Mouse (Mus musculus) erythroblast, embryonic 14.5 days (primary cell): ENCODE results near the gene Tulp2. TPM values are rescaled to one million over a fixed set of nuclear protein-coding genes. Genes with fewer than 3 reads are reported as not detected.

ENCODE experiments used
- H3K27me3 ChIP-seq: 2 replicates; pipeline ENCODE4 v1.6.1; 2012; ENCODE audit warnings: inconsistent platforms; ENCODE audit not compliant: control insufficient read depth
- H3K36me3 ChIP-seq: 2 replicates; pipeline ENCODE4 v1.6.1; 2012; ENCODE audit warnings: mild to moderate bottlenecking, inconsistent platforms; ENCODE audit not compliant: control insufficient read depth
- H3K4me1 ChIP-seq: 2 replicates; pipeline ENCODE4 v1.6.1; 2012; ENCODE audit warnings: inconsistent platforms; ENCODE audit not compliant: control insufficient read depth
- H3K4me3 ChIP-seq: replicated peaks from 2 replicates; pipeline ENCODE3; 2012; ENCODE audit warnings: moderate library complexity, mild to moderate bottlenecking, inconsistent platforms
- H3K9me3 ChIP-seq: 2 replicates; pipeline ENCODE4 v1.6.1; 2012; ENCODE audit warnings: low read length, inconsistent platforms, mixed read lengths; ENCODE audit not compliant: control insufficient read depth
- GATA1 ChIP-seq: IDR thresholded peaks from 2 replicates; pipeline ENCODE4 v1.6.1; 2012; ENCODE audit warnings: low read length, inconsistent platforms, mixed read lengths
- TAL1 ChIP-seq: IDR thresholded peaks from 3 replicates; pipeline ENCODE4 v1.6.1; 2012; ENCODE audit warnings: low read length, inconsistent platforms, mixed read lengths
- polyA plus RNA-seq: library from polyadenylated mRNA; stranded (reverse); fragments of >175 nt; gene quantifications from 2 replicates; pipeline ENCODE4 v1.2.3, GENCODE M21; 2012

The Tulp2 gene
- polyA plus RNA-seq, 1 experiment: 0.08 TPM

GRCm38 (mm10) chr7:45446589-45446988 is 35.1 kb upstream of the Tulp2 start:
- no peaks in the 10 kb centered on the region for H3K36me3 ChIP-seq
- no peaks in the 10 kb centered on the region for H3K9me3 ChIP-seq

DNA sequence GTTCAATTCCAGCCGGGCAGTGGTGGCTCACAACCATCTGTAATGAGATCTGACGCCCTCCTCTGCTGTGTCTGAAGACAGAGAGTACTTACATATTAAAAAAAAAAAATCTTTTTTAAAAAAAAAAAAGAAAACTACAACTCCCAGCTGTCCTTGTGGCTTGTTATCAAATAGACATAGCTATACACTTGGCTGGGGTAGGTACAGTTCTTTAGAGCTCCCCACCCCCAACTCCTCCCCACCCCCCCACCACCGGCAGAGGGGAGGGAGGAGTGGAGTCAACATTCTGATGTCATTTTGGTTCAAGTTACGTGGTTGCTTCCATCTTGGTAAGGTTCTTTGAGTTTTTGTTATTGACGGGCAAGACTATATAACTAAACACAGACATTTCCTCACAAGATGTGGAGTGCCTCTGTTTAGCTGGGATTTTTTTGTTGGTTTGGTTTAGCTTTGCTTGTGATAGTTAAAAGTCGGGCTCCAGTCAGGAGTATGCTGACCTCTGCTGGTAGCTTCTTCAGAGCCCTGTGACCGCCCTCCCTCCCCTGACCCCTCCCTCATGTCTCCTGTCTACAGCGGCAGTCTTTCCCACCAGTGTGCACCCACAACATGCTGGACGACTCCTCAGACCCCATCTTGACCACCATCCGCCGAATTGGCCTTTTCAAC is 34.2 kb upstream of the Tulp2 start:
- Histone ChIP-seq H3K36me3 (no peaks in the 10 kb centered on the region), H3K27me3 (no peaks in the 10 kb centered on the region), H3K9me3 (no peaks in the 10 kb centered on the region), H3K4me3 (peak overlapping the region; percentile 44), H3K4me1 (peaks cover 30% of the 10 kb centered on the region)
- TF ChIP-seq TAL1: no peak
- no peak for TF ChIP-seq GATA1

More at GRCm38 (mm10) chr7:45446589-45446988, 35.1 kb upstream of the Tulp2 start:
- no peak overlapping the region for H3K4me3 ChIP-seq
- no peak for TF ChIP-seq GATA1
- TF ChIP-seq TAL1: no peak
- no peaks in the 10 kb centered on the region for H3K27me3 ChIP-seq
- H3K4me1 ChIP-seq: peaks cover 23% of the 10 kb centered on the region

DNA sequence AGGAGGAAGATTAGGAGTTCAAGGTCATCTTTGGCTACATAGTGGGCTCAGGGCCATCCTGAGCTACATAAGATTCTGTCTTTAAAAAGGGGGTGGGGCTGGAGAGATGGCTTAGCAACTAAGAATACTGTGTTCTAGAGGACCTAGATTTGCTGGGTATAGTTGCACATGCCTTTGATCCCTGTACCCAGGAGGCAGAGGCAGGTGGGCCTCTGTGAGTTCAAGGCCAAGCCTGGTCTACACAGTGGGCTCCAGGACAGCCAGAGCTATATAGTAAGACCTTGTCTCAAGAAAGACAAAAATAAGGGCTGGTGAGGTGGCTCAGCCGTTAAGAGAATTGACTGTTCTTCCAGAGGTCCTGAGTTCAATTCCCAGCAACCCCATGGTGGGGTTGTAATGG is 31.7 kb upstream of the Tulp2 start:
- Histone ChIP-seq H3K36me3 (peaks cover 8% of the 10 kb centered on the region), H3K4me3 (no peak overlapping the region), H3K27me3 (no peaks in the 10 kb centered on the region; the same call in 1 of the 2 replicates), H3K9me3 (no peaks in the 10 kb centered on the region), H3K4me1 (peaks cover 34% of the 10 kb centered on the region)
- no peak for TF ChIP-seq GATA1
- no peak for TF ChIP-seq TAL1

DNA sequence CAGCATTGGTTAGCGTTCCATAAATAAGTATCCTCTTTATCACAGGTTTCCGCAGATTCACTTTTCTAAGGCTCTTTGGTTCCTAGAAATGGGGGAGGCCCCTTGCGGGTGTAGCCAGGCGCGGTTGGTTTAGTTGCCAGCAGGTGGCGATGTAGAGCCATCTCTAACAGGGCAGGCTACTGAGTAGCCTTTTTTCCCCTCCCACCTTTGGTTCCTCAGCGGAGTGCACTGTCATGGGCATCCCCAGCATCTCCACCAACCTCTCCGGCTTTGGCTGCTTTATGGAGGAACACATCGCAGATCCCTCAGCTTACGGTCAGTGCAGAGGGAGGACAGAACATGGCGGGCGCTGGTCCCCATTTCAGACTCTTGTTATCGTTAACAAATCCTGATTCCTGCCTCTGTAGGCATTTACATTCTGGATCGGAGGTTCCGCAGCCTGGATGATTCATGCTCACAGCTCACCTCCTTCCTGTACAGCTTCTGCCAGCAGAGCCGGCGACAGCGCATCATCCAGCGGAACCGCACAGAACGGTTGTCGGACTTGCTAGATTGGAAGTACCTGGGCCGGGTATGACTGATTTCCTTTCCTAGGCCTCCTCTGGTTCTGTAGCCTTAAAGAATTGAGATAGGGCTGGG is 30.2 kb upstream of the Tulp2 start:
- Histone ChIP-seq H3K9me3 (no peaks in the 10 kb centered on the region), H3K36me3 (peaks cover 17% of the 10 kb centered on the region), H3K4me3 (peak overlapping the region; percentile 6), H3K27me3 (no peaks in the 10 kb centered on the region; the same call in 1 of the 2 replicates), H3K4me1 (peaks cover 40% of the 10 kb centered on the region)
- TF ChIP-seq GATA1 (no peak), TAL1 (no peak)

- H3K9me3 ChIP-seq: no peaks in the 10 kb centered on the region
- H3K4me3 ChIP-seq: no peak overlapping the region
- peaks cover 45% of the 10 kb centered on the region for H3K36me3 ChIP-seq
- no peaks in the 10 kb centered on the region; the same call in 1 of the 2 replicates for H3K27me3 ChIP-seq
- TF ChIP-seq TAL1: no peak
- TF ChIP-seq GATA1: no peak
- H3K4me1 ChIP-seq: peaks cover 47% of the 10 kb centered on the region
Measured at GRCm38 (mm10) chr7:45454971-45455370, 26.7 kb upstream of the Tulp2 start.

GRCm38 (mm10) chr7:45455932-45456696 is 25.6 kb upstream of the Tulp2 start:
- peaks cover 53% of the 10 kb centered on the region for H3K36me3 ChIP-seq
- H3K9me3 ChIP-seq: no peaks in the 10 kb centered on the region
- peak overlapping the region; percentile 15 for H3K4me3 ChIP-seq
- no peak for TF ChIP-seq GATA1
- TF ChIP-seq TAL1: no peak
- peaks cover 56% of the 10 kb centered on the region for H3K4me1 ChIP-seq
- H3K27me3 ChIP-seq: no peaks in the 10 kb centered on the region; the same call in 1 of the 2 replicates

DNA sequence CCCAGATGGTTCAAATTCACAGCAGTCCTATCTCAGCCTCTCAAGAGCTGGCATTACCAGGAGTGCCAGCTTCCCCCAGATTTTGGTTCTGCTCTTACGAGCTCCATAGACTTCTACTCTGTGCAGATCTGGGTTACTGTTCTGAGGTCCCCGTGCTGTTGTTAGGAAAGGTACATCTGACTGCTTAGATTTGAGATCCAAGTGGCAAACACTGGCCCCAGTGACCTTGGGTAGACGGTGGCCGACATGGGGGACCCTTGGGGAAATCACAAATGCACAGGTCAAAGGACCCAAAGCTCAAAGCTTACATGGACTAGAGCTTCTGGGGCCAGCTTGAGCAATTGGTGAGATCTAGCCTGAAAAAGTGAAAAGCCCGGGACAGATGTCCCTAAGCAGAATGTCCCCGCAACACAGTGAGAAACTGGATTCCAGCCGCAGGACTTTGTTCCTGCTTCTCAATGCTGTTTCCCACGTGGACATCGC is 24.9 kb upstream of the Tulp2 start:
- Histone ChIP-seq H3K27me3 (no peaks in the 10 kb centered on the region; the same call in 1 of the 2 replicates), H3K9me3 (no peaks in the 10 kb centered on the region), H3K4me3 (peak overlapping the region; percentile 58), H3K4me1 (peaks cover 56% of the 10 kb centered on the region), H3K36me3 (peaks cover 59% of the 10 kb centered on the region)
- TF ChIP-seq TAL1 (no peak), GATA1 (no peak)

- TF ChIP-seq TAL1 (no peak), GATA1 (no peak)
- Histone ChIP-seq H3K9me3 (no peaks in the 10 kb centered on the region), H3K36me3 (peaks cover 65% of the 10 kb centered on the region), H3K4me1 (peaks cover 58% of the 10 kb centered on the region), H3K27me3 (no peaks in the 10 kb centered on the region; the same call in 1 of the 2 replicates), H3K4me3 (peak overlapping the region; percentile 58)
Measured at GRCm38 (mm10) chr7:45457204-45458060, 24.2 kb upstream of the Tulp2 start.
